Mouse (Mus musculus) neutrophil, adult 59 days (primary cell): ENCODE data around the gene Tpbpb. TPM values are rescaled to one million over a fixed set of nuclear protein-coding genes. Genes with fewer than 3 reads are reported as not detected.

ENCODE experiments used
- total RNA-seq, 2 experiments: library from RNA; stranded (reverse); gene quantifications; 1 replicate in 1 of 2; 2 replicates in 1 of 2; pipeline ENCODE4 v1.2.4; 2023

The Tpbpb gene
- not detected for total RNA-seq

DNA sequence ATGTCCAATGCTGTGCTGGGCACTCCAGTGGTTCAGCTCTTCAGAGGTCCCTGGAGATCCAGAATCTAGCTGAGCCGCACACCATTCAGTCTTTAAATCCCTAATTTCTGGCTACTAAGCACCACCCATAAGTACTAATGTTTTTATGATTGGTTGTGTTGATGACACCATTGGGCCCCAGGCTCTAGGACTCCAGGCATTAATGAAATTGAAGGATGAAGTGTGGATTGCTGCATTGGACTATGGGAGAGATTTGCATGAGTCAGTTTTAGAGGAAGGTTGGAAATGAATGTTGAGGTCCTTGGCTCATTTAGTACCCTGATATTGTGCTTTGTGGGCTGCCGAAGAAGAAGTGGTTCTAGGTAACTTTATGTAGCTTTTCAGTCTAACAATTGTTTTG lies at the start of gene Tpbpb:
Gene Tpbpb (minus strand): TSS at position 101 of the 400 bp plus-strand sequence.

GRCm38 (mm10) chr13:60941884-60942283 lies 37.2 kb upstream of the Tpbpb start, which contains the start of gene Tpbpa:
Gene Tpbpa (minus strand): TSS chr13:60941984.

DNA sequence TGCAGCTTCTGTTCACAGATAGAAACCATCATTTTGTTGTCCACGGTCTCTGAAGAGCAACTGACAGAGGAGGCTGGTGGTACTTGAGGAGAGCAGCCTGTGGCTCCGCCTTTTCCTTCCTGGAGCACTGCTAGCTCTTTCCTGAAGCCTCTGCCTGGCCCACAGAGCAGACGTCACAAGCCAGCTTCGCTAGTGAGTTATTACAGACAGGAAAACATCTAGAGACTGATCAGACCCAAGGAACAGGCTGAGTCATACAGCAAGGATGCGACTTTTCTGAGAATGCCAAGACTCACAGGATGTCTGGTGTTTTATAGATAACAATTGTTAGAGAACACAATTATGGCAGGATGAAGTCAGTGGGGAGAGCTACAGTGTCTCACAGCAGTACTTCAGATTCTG lies 31.8 kb upstream of the Tpbpb start, which contains the start of the genes Gm49391 and Ctla2a:
Gene Gm49391 (minus strand): TSS at position 72 of the 402 bp plus-strand sequence.
Gene Ctla2a (minus strand): TSS at position 126 of the 402 bp plus-strand sequence.

DNA sequence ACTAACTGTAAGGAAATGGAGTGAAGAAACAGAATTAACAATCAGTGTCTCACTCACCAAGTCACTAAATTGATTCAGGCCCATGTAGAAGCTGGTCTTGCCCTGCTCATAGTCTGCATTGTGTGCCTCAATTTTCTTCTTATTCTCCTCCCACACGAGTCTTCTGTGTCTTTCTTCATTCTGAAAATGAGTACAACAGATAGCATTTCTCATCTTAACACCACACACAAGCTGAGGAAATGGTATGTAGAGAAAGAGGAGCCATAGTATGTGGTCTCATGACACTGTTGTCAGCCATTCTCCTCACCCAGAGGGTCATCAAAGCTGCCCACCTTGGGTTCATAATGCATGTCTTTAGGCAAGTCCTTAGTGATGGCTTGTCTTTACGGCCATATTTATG lies 30.8 kb upstream of the Tpbpb start, which contains the start of gene Gm49393:
Gene Gm49393 (minus strand): TSS at position 101 of the 400 bp plus-strand sequence.

DNA sequence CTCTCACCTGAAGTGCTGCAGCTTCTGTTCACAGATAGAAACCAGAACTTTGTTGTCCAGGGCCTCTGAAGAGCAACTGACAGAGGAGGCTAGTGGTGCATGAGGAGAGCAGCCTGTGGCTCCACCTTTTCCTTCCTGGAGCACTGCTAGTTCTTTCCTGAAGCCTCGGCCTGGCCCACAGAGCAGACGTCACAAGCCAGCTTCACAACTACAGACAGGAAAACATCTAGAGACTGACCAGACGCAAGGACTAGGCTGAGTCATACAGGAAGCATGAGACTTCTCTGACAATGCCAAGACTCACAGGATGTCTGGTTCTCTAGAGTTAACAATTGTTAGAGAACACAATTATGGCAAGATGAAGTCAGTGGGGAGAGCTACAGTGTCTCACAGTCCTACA lies 7.4 kb downstream of the Tpbpb start, which contains the start of gene Ctla2b:
Gene Ctla2b (minus strand): TSS at position 120 of the 400 bp plus-strand sequence.

GRCm38 (mm10) chr13:60896794-60897193 lies 7.9 kb downstream of the Tpbpb start, which contains the start of gene Gm49392:
Gene Gm49392 (minus strand): TSS chr13:60896894.

GRCm38 (mm10) chr13:60864281-60864680 lies 40.4 kb downstream of the Tpbpb start, which contains the start of gene 4930486L24Rik:
Gene 4930486L24Rik (minus strand): TSS chr13:60864475.

Other genes with a start within 250 kb of the Tpbpb start
- gene BC051665, start 118.5 kb downstream of the Tpbpb start, total RNA-seq, result not detected
- not detected for gene Ctsll3, start 102.0 kb downstream of the Tpbpb start, total RNA-seq
- gene 4930486L24Rik, start 40.4 kb downstream of the Tpbpb start, total RNA-seq, result not detected
- not detected for gene Gm49392, start 8.0 kb downstream of the Tpbpb start, total RNA-seq
- gene Ctla2b, start 7.4 kb downstream of the Tpbpb start, total RNA-seq, result under 1 TPM in 1 of 2 experiments, not detected in 1; 0.46 TPM
- gene Gm49393, start 30.7 kb upstream of the Tpbpb start, total RNA-seq, result not detected
- gene Gm49391, start 31.7 kb upstream of the Tpbpb start, total RNA-seq, result not detected
- gene Ctla2a, start 31.7 kb upstream of the Tpbpb start, total RNA-seq, result 1 to 10 TPM in 1 of 2 experiments, under 1 TPM in 1; 0.71 to 1.8 TPM
- gene Tpbpa, start 37.1 kb upstream of the Tpbpb start, total RNA-seq, result not detected
- gene Ctsj, start 101.1 kb upstream of the Tpbpb start, total RNA-seq, result not detected
- gene Ctsq, start 135.8 kb upstream of the Tpbpb start, total RNA-seq, result not detected